Comparison of ENCODE assay signal across 21 mouse cellular contexts in the genomic region with DNA sequence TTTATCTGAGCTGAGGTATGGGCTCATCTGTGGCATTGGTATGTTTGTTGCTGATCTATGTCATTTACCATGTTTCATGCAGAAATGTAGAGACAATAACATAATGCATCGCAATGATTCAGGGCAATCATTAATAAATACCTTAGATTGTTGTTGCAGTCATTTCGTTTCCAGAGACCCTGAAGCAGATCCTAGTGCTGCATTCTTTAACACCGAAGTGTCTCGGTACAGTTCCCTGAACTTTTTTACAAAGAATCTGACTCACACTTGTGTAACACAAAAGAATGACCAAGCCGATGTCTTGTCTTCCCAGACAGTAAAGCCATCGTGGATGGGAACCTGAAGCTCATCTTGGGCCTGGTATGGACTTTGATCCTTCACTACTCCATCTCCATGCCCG. TPM values are rescaled to one million over a fixed set of nuclear protein-coding genes. Genes with fewer than 3 reads are reported as not detected.
DNase-seq lines count a peak whose midpoint lies in the region; ATAC-seq and TF ChIP-seq lines count a peak whose summit lies in the region.
"Had no signal": no experiment of that assay in that cellular context is flagged by ENCODE, and none has a peak within 500 bp of the region (broad histone marks: within the 10 kb centered on the region; RNA-seq: fewer than 3 reads in every experiment).

No protein-coding gene starts in this region.

- TF ChIP-seq CTCF in Patski (IDR thresholded peaks at IDR 0.05), result no peak
- TF ChIP-seq CTCF in layer of hippocampus, adult 2 months (conservative IDR thresholded peaks at IDR 0.05), result no peak

- H3K27ac ChIP-seq in limb, embryonic 10.5 days, result 0 out of 2 replicates have a peak overlapping the region, but pooled peaks have one; percentile 42
- no peak overlapping the region for H3K27ac ChIP-seq in layer of hippocampus, adult 2 months
- H3K27ac ChIP-seq: embryonic facial prominence, embryonic 10.5 days; embryonic facial prominence, embryonic 12.5 days; forebrain, embryonic 10.5 days; forebrain, embryonic 12.5 days had no signal

- H3K27me3 ChIP-seq in Patski, result no peaks in the 10 kb centered on the region
- no peaks in the 10 kb centered on the region for H3K27me3 ChIP-seq in limb, embryonic 10.5 days (ENCODE audit: low read depth, poor library complexity, severe bottlenecking)
- H3K27me3 ChIP-seq: embryonic facial prominence, embryonic 12.5 days; forebrain, embryonic 12.5 days had no signal

- in situ Hi-C loops in Patski (cut with MboI; ENCODE audit: low pct_unique_long_range_greater_than_20kb), result loop anchor here (5.0 kb wide), 1 partner anchor 50 kb away; the partner anchor contains the start of gene Flnb

- H3K36me3 ChIP-seq in limb, embryonic 10.5 days, result peaks cover 37% of the 10 kb centered on the region

- peak; percentile 86 for DNase-seq in Muller cell, postnatal 12 days (ENCODE audit: inconsistent ontology term)
- DNase-seq in Patski (ENCODE audit: low read depth, low spot score), result no peak
- no peak for DNase-seq in limb, embryonic 10.5 days (ENCODE audit: low spot score)
- no peak for DNase-seq in thymus, postnatal 36 days
- no peak for DNase-seq in layer of hippocampus, adult 2 months (ENCODE audit: low spot score in 2 of 2)
- DNase-seq in urinary bladder, adult 2 months (ENCODE audit: low spot score), result no peak
- DNase-seq: adrenal gland, adult 2 months; adrenal gland, postnatal 10 days; adrenal gland, postnatal 25 days; cerebellum, adult 11 months; cerebellum, adult 18-20 months; cerebellum, adult 9-10 months; cerebellum, postnatal 10 days; cerebellum, postnatal 25 days had no signal

- no peak overlapping the region for H3K4me3 ChIP-seq in limb, embryonic 10.5 days
- no peak overlapping the region for H3K4me3 ChIP-seq in layer of hippocampus, adult 2 months
- H3K4me3 ChIP-seq: embryonic facial prominence, embryonic 10.5 days; embryonic facial prominence, embryonic 12.5 days; erythroblast, embryonic 14.5 days; forebrain, embryonic 10.5 days; forebrain, embryonic 12.5 days had no signal

- no peaks in the 10 kb centered on the region for H3K9me3 ChIP-seq in limb, embryonic 10.5 days (replicated peaks)
- H3K9me3 ChIP-seq: embryonic facial prominence, embryonic 10.5 days; embryonic facial prominence, embryonic 12.5 days; forebrain, embryonic 10.5 days; forebrain, embryonic 12.5 days had no signal

- H3K4me1 ChIP-seq in limb, embryonic 10.5 days, result peaks cover 35% of the 10 kb centered on the region
- H3K4me1 ChIP-seq: forebrain, embryonic 12.5 days had no signal

- 92% methylated on average over 7 of the region's 7 CpGs for WGBS in limb, embryonic 10.5 days

- POLR2A ChIA-PET in Patski (lab: Charles Lee), result interaction anchor here (0.8 to 1.6 kb wide), 2 partner anchors 36 to 49 kb away, joined by 3 read pairs; partner anchors contain the start of gene Flnb

- CTCF ChIA-PET in Patski (lab: Charles Lee), result interaction anchor here (1.3 to 2.3 kb wide), 2 partner anchors 19 to 36 kb away, joined by 3 to 9 read pairs; no protein-coding TSS in a partner anchor

- peak; percentile 90 for ATAC-seq in Patski
- ATAC-seq: forebrain, embryonic 14.5 days; forebrain, embryonic 16.5 days had no signal

RNA-seq across cellular contexts. Expression of gene Flnb, which starts 49.5 kb away (rescaled TPM):
- 124 TPM for polyA plus RNA-seq in Patski (2021)
- 18.7 and 31.3 TPM in 2 replicates for polyA plus RNA-seq in limb, embryonic 10.5 days (2016; fragmentation: Nextera tagmentation; extraction: Ambion mirVana)
- total RNA-seq in layer of hippocampus, adult 2 months (2021), result 10 to 100 TPM; 61.8 to 77.9 TPM
- polyA plus RNA-seq in urinary bladder, adult 2 months (2012; rRNA removed), result 47.4 and 48.6 TPM in 2 replicates
